ENCODE assay signal across 8 mouse cellular contexts in genomic region chr5:29195570-29196263, GRCm38 (mm10). TPM values are rescaled to one million over a fixed set of nuclear protein-coding genes. Genes with fewer than 3 reads are reported as not detected.
A peak's percentile ranks its signal among the peaks of the same experiment; 100 is the strongest.
DNase-seq lines count a peak whose midpoint lies in the region; ATAC-seq lines count a peak whose summit lies in the region.

Gene Rnf32, plus strand, starts transcription at chr5:29195992.

- ATAC-seq in heart, embryonic 15.5 days (replicated peaks; ENCODE audit: insufficient number of reproducible peaks, insufficient read depth, low FRiP score, low read depth): peak; percentile 96
- peak; percentile 92 for ATAC-seq in liver, embryonic 11.5 days (replicated peaks; ENCODE audit: low FRiP score)
- ATAC-seq in stomach, embryonic 14.5 days (ENCODE audit: insufficient number of reproducible peaks, insufficient read depth, low FRiP score, low read depth): peak; percentile 98

- under 1% methylated on average over 69 of the region's 70 CpGs for WGBS in forebrain, embryonic 10.5 days
- WGBS in heart, embryonic 15.5 days: under 1% methylated on average over 69 of the region's 70 CpGs
- under 1% methylated on average over 66 of the region's 70 CpGs for WGBS in liver, embryonic 11.5 days
- under 1% methylated on average over 67 of the region's 70 CpGs for WGBS in stomach, embryonic 14.5 days

- H3K4me2 ChIP-seq in heart, embryonic 15.5 days: peak within 1 kb of the TSS; percentile 91
- H3K4me2 ChIP-seq in liver, embryonic 11.5 days: peak within 1 kb of the TSS; percentile 81
- H3K4me2 ChIP-seq in stomach, embryonic 14.5 days (replicated peaks; ENCODE audit: low read depth, low read length): peak within 1 kb of the TSS; percentile 64

- peaks cover 16% of the 10 kb centered on the region for H3K4me1 ChIP-seq in forebrain, embryonic 10.5 days
- H3K4me1 ChIP-seq in heart, embryonic 15.5 days (replicated peaks): peaks cover 7% of the 10 kb centered on the region
- H3K4me1 ChIP-seq in liver, embryonic 11.5 days (replicated peaks; ENCODE audit: control insufficient read depth, insufficient read depth, low read length): 0 out of 2 replicates have a peak, but pooled peaks cover 3% of the 10 kb centered on the region
- H3K4me1 ChIP-seq in stomach, embryonic 14.5 days (ENCODE audit: control insufficient read depth, insufficient read depth, low read length): no peaks in the 10 kb centered on the region

- no peaks in the 10 kb centered on the region for H3K27me3 ChIP-seq in forebrain, embryonic 10.5 days (ENCODE audit: poor library complexity, severe bottlenecking)
- no peaks in the 10 kb centered on the region; the same call in 1 of the 2 replicates for H3K27me3 ChIP-seq in heart, embryonic 15.5 days
- no peaks in the 10 kb centered on the region for H3K27me3 ChIP-seq in liver, embryonic 11.5 days (replicated peaks; ENCODE audit: control insufficient read depth, insufficient read depth, low read length)
- H3K27me3 ChIP-seq in stomach, embryonic 14.5 days (ENCODE audit: control insufficient read depth, insufficient read depth, low read length): no peaks in the 10 kb centered on the region

- no peaks in the 10 kb centered on the region for H3K36me3 ChIP-seq in forebrain, embryonic 10.5 days (replicated peaks)
- no peaks in the 10 kb centered on the region for H3K36me3 ChIP-seq in heart, embryonic 15.5 days
- H3K36me3 ChIP-seq in liver, embryonic 11.5 days (ENCODE audit: control insufficient read depth, insufficient read depth, low read length): no peaks in the 10 kb centered on the region
- no peaks in the 10 kb centered on the region for H3K36me3 ChIP-seq in stomach, embryonic 14.5 days (ENCODE audit: control insufficient read depth, insufficient read depth, low read length)

- H3K9me3 ChIP-seq in forebrain, embryonic 10.5 days: no peaks in the 10 kb centered on the region
- no peaks in the 10 kb centered on the region for H3K9me3 ChIP-seq in heart, embryonic 15.5 days (replicated peaks)
- no peaks in the 10 kb centered on the region for H3K9me3 ChIP-seq in liver, embryonic 11.5 days (ENCODE audit: control insufficient read depth, low read length)
- no peaks in the 10 kb centered on the region for H3K9me3 ChIP-seq in stomach, embryonic 14.5 days (ENCODE audit: control insufficient read depth, low read depth, low read length)

- H3K4me3 ChIP-seq in forebrain, embryonic 10.5 days: peak within 1 kb of the TSS; percentile 64
- H3K4me3 ChIP-seq in heart, embryonic 15.5 days: peak within 1 kb of the TSS; percentile 73
- H3K4me3 ChIP-seq in liver, embryonic 11.5 days (ENCODE audit: low read depth, low read length): peak within 1 kb of the TSS; percentile 60
- peak within 1 kb of the TSS; percentile 54 for H3K4me3 ChIP-seq in stomach, embryonic 14.5 days (ENCODE audit: low read depth, low read length)

- DNase-seq in CD4-positive helper T cell, adult 2 months (ENCODE audit: low read depth, low spot score): peak; percentile 90
- peak; percentile 87 for DNase-seq in brain, embryonic 18.5 days (ENCODE audit: low read depth, low spot score)
- peak; percentile 96 for DNase-seq in forebrain, embryonic 10.5 days (ENCODE audit: extremely low spot score, low spot score)
- DNase-seq in kidney, postnatal 10 days: peak; percentile 88
- peak; percentile 80 for DNase-seq in liver, embryonic 11.5 days (ENCODE audit: low spot score)
- DNase-seq in natural killer cell, adult 2 months (ENCODE audit: low spot score in 2 of 2): peak; percentile 19 to 42

- peak within 1 kb of the TSS; percentile 92 for H3K27ac ChIP-seq in forebrain, embryonic 10.5 days
- peak within 1 kb of the TSS; percentile 63 for H3K27ac ChIP-seq in heart, embryonic 15.5 days
- no peak within 1 kb of the TSS for H3K27ac ChIP-seq in liver, embryonic 11.5 days (ENCODE audit: low read depth, low read length)
- peak within 1 kb of the TSS; percentile 85 for H3K27ac ChIP-seq in stomach, embryonic 14.5 days (ENCODE audit: low read length)

- H3K9ac ChIP-seq in heart, embryonic 15.5 days: peak within 1 kb of the TSS; percentile 63
- H3K9ac ChIP-seq in liver, embryonic 11.5 days (ENCODE audit: low read depth, low read length): peak within 1 kb of the TSS; percentile 67
- H3K9ac ChIP-seq in stomach, embryonic 14.5 days (replicated peaks; ENCODE audit: low read depth, low read length): peak within 1 kb of the TSS; percentile 67

RNA-seq across cellular contexts. Expression of gene Rnf32, which starts in this region (rescaled TPM):
- 4.8 and 6.3 TPM in 2 replicates for polyA plus RNA-seq in forebrain, embryonic 10.5 days (2016; fragmentation: Nextera tagmentation; extraction: Ambion mirVana)
- polyA plus RNA-seq in heart, embryonic 15.5 days (2015; fragmentation: Nextera tagmentation; extraction: Ambion mirVana): 1.2 and 1.5 TPM in 2 replicates
- polyA plus RNA-seq in liver, embryonic 11.5 days (2014; fragmentation: Nextera tagmentation; extraction: Ambion mirVana): 0.56 and 0.82 TPM in 2 replicates
- polyA plus RNA-seq in stomach, embryonic 14.5 days (2014; fragmentation: Nextera tagmentation; extraction: Ambion mirVana): 10.0 and 10.8 TPM in 2 replicates

Comparison
In these comparisons a context has a peak if more than half of its experiments do, and no peak if none do; other contexts are left out.
1. Peak in DNase-seq, ATAC-seq, H3K4me3 ChIP-seq, H3K9ac ChIP-seq and H3K4me2 ChIP-seq in liver, embryonic 11.5 days; RNA of the gene not detected or under 1 TPM.
2. DNase-seq: peak in every context shown above with its lines; median percentile 96 in forebrain, embryonic 10.5 days; 90 in CD4-positive helper T cell, adult 2 months; 88 in kidney, postnatal 10 days; 87 in brain, embryonic 18.5 days; 80 in liver, embryonic 11.5 days; 30 in natural killer cell, adult 2 months.